Mouse (Mus musculus): ENCODE data around the gene Mrpl43. TPM values are rescaled to one million over a fixed set of nuclear protein-coding genes. Genes with fewer than 3 reads are reported as not detected.

The Mrpl43 gene
- total RNA-seq, 1 experiment from 2014 or later: 45.6 TPM

GRCm38 (mm10) chr19:45029571-45029970 lies 23.3 kb upstream of the Mrpl43 start:
- DNase-seq: peak; percentile 27

GRCm38 (mm10) chr19:45028746-45029145 lies 22.5 kb upstream of the Mrpl43 start:
- DNase-seq: peak; percentile 25

GRCm38 (mm10) chr19:45027848-45028247 lies 21.6 kb upstream of the Mrpl43 start:
- no peak for DNase-seq

- peak; percentile 37 for DNase-seq
Observed at GRCm38 (mm10) chr19:45026958-45027670, 20.9 kb upstream of the Mrpl43 start.

GRCm38 (mm10) chr19:45025937-45026568 lies 19.8 kb upstream of the Mrpl43 start:
- no peak for DNase-seq

- no peak for DNase-seq
Observed at GRCm38 (mm10) chr19:45024775-45025174, 18.5 kb upstream of the Mrpl43 start.

- DNase-seq: no peak
Observed at GRCm38 (mm10) chr19:45023993-45024392, 17.8 kb upstream of the Mrpl43 start.

GRCm38 (mm10) chr19:45021362-45021761 lies 15.1 kb upstream of the Mrpl43 start:
- DNase-seq: no peak

- peak; percentile 87 for DNase-seq
Observed at GRCm38 (mm10) chr19:45020348-45020747, 14.1 kb upstream of the Mrpl43 start.

- peak; percentile 60 for DNase-seq
Observed at GRCm38 (mm10) chr19:45018351-45018831, 12.1 kb upstream of the Mrpl43 start.

- DNase-seq: peak; percentile 96
Observed at GRCm38 (mm10) chr19:45017909-45018308, 11.7 kb upstream of the Mrpl43 start.

- peak; percentile 90 for DNase-seq
Observed at GRCm38 (mm10) chr19:45017216-45017771, 11.1 kb upstream of the Mrpl43 start.

GRCm38 (mm10) chr19:45016341-45017215 lies 10.3 kb upstream of the Mrpl43 start:
- DNase-seq: peak; percentile 90

GRCm38 (mm10) chr19:45015518-45016281 lies 9.5 kb upstream of the Mrpl43 start:
- peak; percentile 79 for DNase-seq

- DNase-seq: peak; percentile 80
Observed at GRCm38 (mm10) chr19:45014981-45015402, 8.8 kb upstream of the Mrpl43 start.

- DNase-seq: peak; percentile 17
Observed at GRCm38 (mm10) chr19:45014335-45014971, 8.2 kb upstream of the Mrpl43 start, which contains the start of gene Lzts2. Gene Lzts2, plus strand, starts transcription at chr19:45014414.

GRCm38 (mm10) chr19:45013581-45014225 lies 7.5 kb upstream of the Mrpl43 start:
- DNase-seq: no peak

- peak; percentile 49 for DNase-seq
Observed at GRCm38 (mm10) chr19:45012636-45013035, 6.4 kb upstream of the Mrpl43 start.

GRCm38 (mm10) chr19:45012219-45012618 lies 6.0 kb upstream of the Mrpl43 start:
- DNase-seq: no peak

GRCm38 (mm10) chr19:45010646-45011045 lies 4.4 kb upstream of the Mrpl43 start:
- peak; percentile 60 for DNase-seq
